Mouse (Mus musculus): Measurements from ENCODE around the gene Fitm1.

DNA sequence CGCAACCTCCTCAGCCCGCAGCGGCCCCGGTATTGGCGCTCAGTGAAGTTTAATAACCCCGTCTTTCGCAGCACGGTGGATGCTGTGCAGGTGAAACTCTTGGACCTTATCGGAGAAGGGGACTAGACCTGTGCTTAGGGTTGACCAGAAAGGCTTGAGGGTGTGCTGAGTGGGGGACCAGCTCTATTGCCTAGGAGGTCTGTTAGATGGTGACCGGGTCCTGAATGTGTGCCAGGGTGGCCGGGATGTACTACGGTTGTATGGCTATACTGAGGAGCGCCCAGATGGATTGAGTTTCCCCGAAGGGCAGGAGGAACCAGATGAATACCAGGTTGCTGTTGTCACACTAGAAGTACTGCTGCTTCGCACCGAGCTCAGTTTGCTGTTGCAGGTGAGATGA is 16.8 kb downstream of the Fitm1 start:
- no peak for TF ChIP-seq POLR2A (IDR thresholded peaks at IDR 0.05; ENCODE audit: low read depth, low read length)
- no peak for TF ChIP-seq CTCF (conservative IDR thresholded peaks at IDR 0.05; ENCODE audit: insufficient read depth, insufficient read length, low read depth, low read length)
